Mouse (Mus musculus) embryonic facial prominence, embryonic 13.5 days (tissue): ENCODE data around the gene Rgs7bp. TPM values are rescaled to one million over a fixed set of nuclear protein-coding genes. Genes with fewer than 3 reads are reported as not detected.

Source experiments
- ATAC-seq: fragments of 200-750 bp; cut with Nextera tagmentation; 2 replicates; pipeline ENCODE4 v1.8.0; 2017; ENCODE audit warnings: low read depth; ENCODE audit not compliant: insufficient number of reproducible peaks, insufficient read depth, low FRiP score, low TSS enrichment
- H3K27ac ChIP-seq: fragments of 300-500 bp; sonication (generic); 2 replicates; pipeline ENCODE4 v1.5.1; 2015; ENCODE audit warnings: moderate library complexity, mild to moderate bottlenecking, inconsistent platforms
- H3K27me3 ChIP-seq: fragments of 300-500 bp; sonication (generic); 2 replicates; pipeline ENCODE4 v1.6.1; 2015; ENCODE audit warnings: mild to moderate bottlenecking, inconsistent platforms
- H3K36me3 ChIP-seq: fragments of 300-500 bp; sonication (generic); 2 replicates; pipeline ENCODE4 v1.6.1; 2015; ENCODE audit warnings: mild to moderate bottlenecking, inconsistent platforms
- H3K4me1 ChIP-seq: fragments of 300-500 bp; sonication (generic); 2 replicates; pipeline ENCODE4 v1.6.1; 2015; ENCODE audit warnings: inconsistent platforms
- H3K4me2 ChIP-seq: fragments of 300-500 bp; sonication (generic); 2 replicates; pipeline ENCODE4 v1.6.1; 2015; ENCODE audit warnings: moderate library complexity, mild to moderate bottlenecking, inconsistent platforms
- H3K4me3 ChIP-seq: fragments of 300-500 bp; sonication (generic); 2 replicates; pipeline ENCODE4 v1.5.1; 2015; ENCODE audit warnings: mild to moderate bottlenecking, inconsistent platforms
- H3K9ac ChIP-seq: fragments of 300-500 bp; sonication (generic); 2 replicates; pipeline ENCODE4 v1.6.1; 2015; ENCODE audit warnings: mild to moderate bottlenecking, inconsistent platforms
- H3K9me3 ChIP-seq: fragments of 300-500 bp; sonication (generic); 2 replicates; pipeline ENCODE4 v1.6.1; 2016; ENCODE audit warnings: inconsistent platforms
- WGBS: fragments of 180-500 bp; shearing (Covaris S2); methylation state at CpG from one replicate; pipeline ENCODE4 v1.1.7; 2015; ENCODE audit warnings: mixed read lengths; 5-methylcytosine and 5-hydroxymethylcytosine counted together
- polyA plus RNA-seq: library from polyadenylated mRNA; unstranded; fragments of >200 nt; fragmentation: Nextera tagmentation; extraction: Ambion mirVana; gene quantifications from 2 replicates; pipeline ENCODE4 v1.2.1, GENCODE M21; 2015

The Rgs7bp gene
- polyA plus RNA-seq, 1 experiment from 2014 or later: 2.3 TPM

- peaks cover 15% of the 10 kb centered on the region; the same call in 1 of the 2 replicates for H3K4me1 ChIP-seq
- no peak overlapping the region for H3K9ac ChIP-seq
- H3K4me3 ChIP-seq: no peak overlapping the region
- H3K9me3 ChIP-seq: no peaks in the 10 kb centered on the region
- no peak overlapping the region for H3K27ac ChIP-seq
- H3K4me2 ChIP-seq: no peak overlapping the region
- ATAC-seq: 0 out of 2 replicates have a peak, but pooled peaks have one; percentile 67
- H3K27me3 ChIP-seq: no peaks in the 10 kb centered on the region
- WGBS: 55% methylated on average over 11 of the region's 11 CpGs
- no peaks in the 10 kb centered on the region for H3K36me3 ChIP-seq
These were observed 91.9 kb downstream of the Rgs7bp start for GRCm38 (mm10) chr13:104962716-104963411.

- no peaks in the 10 kb centered on the region for H3K36me3 ChIP-seq
- no peak overlapping the region for H3K27ac ChIP-seq
- no peak overlapping the region for H3K4me2 ChIP-seq
- H3K4me1 ChIP-seq: peaks cover 15% of the 10 kb centered on the region; the same call in 1 of the 2 replicates
- WGBS: 84% methylated on average over 7 of the region's 7 CpGs
- H3K4me3 ChIP-seq: no peak overlapping the region
- H3K9ac ChIP-seq: no peak overlapping the region
- no peaks in the 10 kb centered on the region for H3K27me3 ChIP-seq
- H3K9me3 ChIP-seq: no peaks in the 10 kb centered on the region
- ATAC-seq: no peak
These were observed 92.6 kb downstream of the Rgs7bp start for GRCm38 (mm10) chr13:104962166-104962565.

GRCm38 (mm10) chr13:104960951-104961715, 93.6 kb downstream of the Rgs7bp start:
- no peak for ATAC-seq
- H3K4me2 ChIP-seq: no peak overlapping the region
- no peaks in the 10 kb centered on the region for H3K9me3 ChIP-seq
- H3K4me1 ChIP-seq: peaks cover 15% of the 10 kb centered on the region; the same call in 1 of the 2 replicates
- 83% methylated on average over 14 of the region's 14 CpGs for WGBS
- H3K27ac ChIP-seq: no peak overlapping the region
- H3K4me3 ChIP-seq: no peak overlapping the region
- H3K36me3 ChIP-seq: no peaks in the 10 kb centered on the region
- no peaks in the 10 kb centered on the region for H3K27me3 ChIP-seq
- H3K9ac ChIP-seq: no peak overlapping the region

- no peaks in the 10 kb centered on the region for H3K36me3 ChIP-seq
- WGBS: 82% methylated on average over 7 of the region's 7 CpGs
- no peaks in the 10 kb centered on the region for H3K27me3 ChIP-seq
- H3K9ac ChIP-seq: no peak overlapping the region
- no peak for ATAC-seq
- H3K9me3 ChIP-seq: no peaks in the 10 kb centered on the region
- H3K4me1 ChIP-seq: peaks cover 15% of the 10 kb centered on the region; the same call in 1 of the 2 replicates
- H3K4me2 ChIP-seq: no peak overlapping the region
- no peak overlapping the region for H3K4me3 ChIP-seq
- H3K27ac ChIP-seq: no peak overlapping the region
These were observed 94.4 kb downstream of the Rgs7bp start for GRCm38 (mm10) chr13:104960206-104960928.

GRCm38 (mm10) chr13:104959733-104960132, 95.0 kb downstream of the Rgs7bp start:
- H3K9ac ChIP-seq: no peak overlapping the region
- no peak for ATAC-seq
- H3K27ac ChIP-seq: no peak overlapping the region
- H3K4me3 ChIP-seq: no peak overlapping the region
- H3K27me3 ChIP-seq: no peaks in the 10 kb centered on the region
- WGBS: 57% methylated on average over 4 of the region's 4 CpGs
- peaks cover 15% of the 10 kb centered on the region; the same call in 1 of the 2 replicates for H3K4me1 ChIP-seq
- no peaks in the 10 kb centered on the region for H3K9me3 ChIP-seq
- no peak overlapping the region for H3K4me2 ChIP-seq
- H3K36me3 ChIP-seq: no peaks in the 10 kb centered on the region

- H3K4me1 ChIP-seq: peaks cover 5% of the 10 kb centered on the region; the same call in 1 of the 2 replicates
- ATAC-seq: peak; percentile 67; the same call in 1 of the 2 replicates
- 0 out of 2 replicates have a peak overlapping the region, but pooled peaks have one; percentile 8 for H3K4me3 ChIP-seq
- H3K27ac ChIP-seq: no peak overlapping the region
- no peaks in the 10 kb centered on the region for H3K27me3 ChIP-seq
- no peaks in the 10 kb centered on the region for H3K9me3 ChIP-seq
- WGBS: under 1% methylated on average over 7 of the region's 7 CpGs
- peak overlapping the region; percentile 46 for H3K4me2 ChIP-seq
- H3K9ac ChIP-seq: no peak overlapping the region
- no peaks in the 10 kb centered on the region for H3K36me3 ChIP-seq
These were observed 106.8 kb downstream of the Rgs7bp start for GRCm38 (mm10) chr13:104947958-104948357.

GRCm38 (mm10) chr13:104940483-104940882, 114.2 kb downstream of the Rgs7bp start:
- H3K9ac ChIP-seq: no peak overlapping the region
- no peak overlapping the region for H3K4me3 ChIP-seq
- H3K36me3 ChIP-seq: no peaks in the 10 kb centered on the region
- H3K27ac ChIP-seq: no peak overlapping the region
- peaks cover 21% of the 10 kb centered on the region for H3K4me1 ChIP-seq
- no peak for ATAC-seq
- no peaks in the 10 kb centered on the region for H3K9me3 ChIP-seq
- H3K4me2 ChIP-seq: no peak overlapping the region
- H3K27me3 ChIP-seq: peaks cover 4% of the 10 kb centered on the region; the same call in 1 of the 2 replicates
- WGBS: 91% methylated on average over 8 of the region's 8 CpGs

- Histone ChIP-seq H3K9me3 (no peaks in the 10 kb centered on the region), H3K4me3 (no peak overlapping the region), H3K4me2 (no peak overlapping the region), H3K27me3 (peaks cover 4% of the 10 kb centered on the region; the same call in 1 of the 2 replicates), H3K9ac (no peak overlapping the region), H3K36me3 (no peaks in the 10 kb centered on the region), H3K4me1 (peaks cover 21% of the 10 kb centered on the region), H3K27ac (no peak overlapping the region)
- no peak for ATAC-seq
- 4% methylated on average over 4 of the region's 4 CpGs for WGBS
These were observed 114.9 kb downstream of the Rgs7bp start for GRCm38 (mm10) chr13:104939856-104940255.

- Histone ChIP-seq H3K27me3 (peaks cover 4% of the 10 kb centered on the region; the same call in 1 of the 2 replicates), H3K4me1 (peaks cover 20% of the 10 kb centered on the region), H3K9ac (no peak overlapping the region), H3K9me3 (no peaks in the 10 kb centered on the region), H3K36me3 (no peaks in the 10 kb centered on the region), H3K27ac (no peak overlapping the region), H3K4me2 (no peak overlapping the region), H3K4me3 (no peak overlapping the region)
- ATAC-seq: no peak
- 62% methylated on average over 13 of the region's 13 CpGs for WGBS
These were observed 115.7 kb downstream of the Rgs7bp start for GRCm38 (mm10) chr13:104938966-104939593.

- peaks cover 4% of the 10 kb centered on the region; the same call in 1 of the 2 replicates for H3K27me3 ChIP-seq
- peak overlapping the region; percentile 27; the same call in 1 of the 2 replicates for H3K9ac ChIP-seq
- WGBS: 7% methylated on average over 5 of the region's 6 CpGs
- H3K4me1 ChIP-seq: peaks cover 16% of the 10 kb centered on the region
- no peak for ATAC-seq
- peak overlapping the region; percentile 57 for H3K4me2 ChIP-seq
- H3K4me3 ChIP-seq: peak overlapping the region; percentile 32
- no peak overlapping the region for H3K27ac ChIP-seq
- no peaks in the 10 kb centered on the region for H3K9me3 ChIP-seq
- H3K36me3 ChIP-seq: no peaks in the 10 kb centered on the region
These were observed 117.0 kb downstream of the Rgs7bp start for GRCm38 (mm10) chr13:104937759-104938158.

GRCm38 (mm10) chr13:104936586-104936985, 118.1 kb downstream of the Rgs7bp start:
- Histone ChIP-seq H3K27me3 (peaks cover 4% of the 10 kb centered on the region; the same call in 1 of the 2 replicates), H3K36me3 (no peaks in the 10 kb centered on the region), H3K4me3 (no peak overlapping the region), H3K4me1 (peaks cover 16% of the 10 kb centered on the region), H3K9me3 (no peaks in the 10 kb centered on the region), H3K9ac (no peak overlapping the region), H3K4me2 (0 out of 2 replicates have a peak overlapping the region, but pooled peaks have one; percentile 57), H3K27ac (no peak overlapping the region)
- WGBS: 83% methylated on average over 2 of the region's 2 CpGs
- ATAC-seq: no peak
